17 mouse cellular contexts compared by ENCODE assay signal in genomic region chr11:72484549-72484948, GRCm38 (mm10). TPM values are rescaled to one million over a fixed set of nuclear protein-coding genes. Genes with fewer than 3 reads are reported as not detected.
DNase-seq lines count a peak whose midpoint lies in the region; ATAC-seq and TF ChIP-seq lines count a peak whose summit lies in the region.
"Had no signal": no experiment of that assay in that cellular context is flagged by ENCODE, and none has a peak within 500 bp of the region (broad histone marks: within the 10 kb centered on the region; RNA-seq: fewer than 3 reads in every experiment).

No protein-coding gene starts in this region.

- no peak for ATAC-seq in hindbrain, embryonic 11.5 days (ENCODE audit: low FRiP score)
- no peak for ATAC-seq in liver, embryonic 15.5 days (ENCODE audit: insufficient read depth)
- ATAC-seq: midbrain, embryonic 15.5 days had no signal

- 66% methylated on average over 6 of the region's 6 CpGs for WGBS in hindbrain, embryonic 10.5 days
- 64% methylated on average over 6 of the region's 6 CpGs for WGBS in hindbrain, embryonic 11.5 days
- 8% methylated on average over 6 of the region's 6 CpGs for WGBS in liver, embryonic 15.5 days (ENCODE audit: insufficient replicate concordance)

- H3K4me3 ChIP-seq in hindbrain, embryonic 10.5 days = no peak overlapping the region
- H3K4me3 ChIP-seq in hindbrain, embryonic 11.5 days (ENCODE audit: low read depth, low read length) = no peak overlapping the region
- no peak overlapping the region for H3K4me3 ChIP-seq in ES-E14 (ENCODE audit: insufficient read depth in 1 of 2, low read depth in 1 of 2, low read length in 2 of 2, poor library complexity in 1 of 2, severe bottlenecking in 1 of 2)
- no peak overlapping the region for H3K4me3 ChIP-seq in brown adipose tissue, adult 24 weeks (ENCODE audit: insufficient read depth, low read depth, low read length)
- H3K4me3 ChIP-seq in liver, embryonic 15.5 days (replicated peaks) = no peak overlapping the region
- H3K4me3 ChIP-seq: midbrain, embryonic 15.5 days had no signal

- in situ Hi-C loops in ES-E14 (cut with MboI; ENCODE audit: low sequenced_read_pairs in 2 of 2, unreplicated experiment in 2 of 2) = no loop called here

- H3K4me2 ChIP-seq in hindbrain, embryonic 11.5 days (replicated peaks; ENCODE audit: low read depth, low read length) = no peak overlapping the region
- no peak overlapping the region for H3K4me2 ChIP-seq in liver, embryonic 15.5 days
- H3K4me2 ChIP-seq: midbrain, embryonic 15.5 days had no signal

- H3K36me3 ChIP-seq in hindbrain, embryonic 10.5 days = no peaks in the 10 kb centered on the region
- no peaks in the 10 kb centered on the region for H3K36me3 ChIP-seq in hindbrain, embryonic 11.5 days (ENCODE audit: control insufficient read depth, insufficient read depth, low read length)
- H3K36me3 ChIP-seq in ES-E14 (ENCODE audit: control insufficient read depth, insufficient read depth, low read length, poor library complexity, severe bottlenecking) = no peaks in the 10 kb centered on the region
- H3K36me3 ChIP-seq in liver, embryonic 15.5 days (replicated peaks) = no peaks in the 10 kb centered on the region
- H3K36me3 ChIP-seq: midbrain, embryonic 15.5 days had no signal

- H3K9ac ChIP-seq in hindbrain, embryonic 11.5 days (ENCODE audit: low read depth, low read length) = no peak overlapping the region
- no peak overlapping the region for H3K9ac ChIP-seq in ES-E14 (ENCODE audit: insufficient read depth, low read depth, low read length, poor library complexity, severe bottlenecking)
- no peak overlapping the region for H3K9ac ChIP-seq in liver, embryonic 15.5 days
- H3K9ac ChIP-seq: midbrain, embryonic 15.5 days had no signal

- H3K27me3 ChIP-seq in hindbrain, embryonic 10.5 days (ENCODE audit: insufficient read depth, poor library complexity, severe bottlenecking) = peaks cover 32% of the 10 kb centered on the region
- H3K27me3 ChIP-seq in hindbrain, embryonic 11.5 days (ENCODE audit: control insufficient read depth, insufficient read depth, low read length) = peaks cover 16% of the 10 kb centered on the region
- H3K27me3 ChIP-seq in liver, embryonic 15.5 days = peaks cover 24% of the 10 kb centered on the region
- H3K27me3 ChIP-seq: midbrain, embryonic 15.5 days had no signal

- peaks cover 58% of the 10 kb centered on the region for H3K4me1 ChIP-seq in hindbrain, embryonic 10.5 days (replicated peaks)
- peaks cover 2% of the 10 kb centered on the region for H3K4me1 ChIP-seq in hindbrain, embryonic 11.5 days (replicated peaks; ENCODE audit: control insufficient read depth, insufficient read depth, low read length)
- H3K4me1 ChIP-seq in ES-E14 (ENCODE audit: control insufficient read depth in 2 of 2, insufficient read depth in 2 of 2, low read length in 2 of 2, poor library complexity in 1 of 2) = no peaks in the 10 kb centered on the region; a peak in 1 of 4 replicates
- peaks cover 25% of the 10 kb centered on the region for H3K4me1 ChIP-seq in brown adipose tissue, adult 24 weeks (ENCODE audit: control insufficient read depth, insufficient read depth, insufficient read length, low read length)
- peaks cover 97% of the 10 kb centered on the region for H3K4me1 ChIP-seq in liver, embryonic 15.5 days (replicated peaks)

- no peak for DNase-seq in hindbrain, embryonic 10.5 days (ENCODE audit: low spot score)
- no peak for DNase-seq in hindbrain, embryonic 11.5 days (ENCODE audit: low spot score)
- no peak for DNase-seq in ES-E14 (ENCODE audit: low read depth, low spot score)
- no peak for DNase-seq in right cerebral cortex, postnatal 25 days
- no peak for DNase-seq in left cerebral cortex, adult 9 months (ENCODE audit: low spot score in 2 of 2)
- DNase-seq: adrenal gland, postnatal 14 days; cerebellum, adult 9-10 months; embryo, embryonic 11 days; kidney, adult 11 months; lung, postnatal 4 days; thymus, adult 18-20 months had no signal

- no peaks in the 10 kb centered on the region for H3K9me3 ChIP-seq in hindbrain, embryonic 10.5 days
- no peaks in the 10 kb centered on the region for H3K9me3 ChIP-seq in hindbrain, embryonic 11.5 days (ENCODE audit: control insufficient read depth, low read length)
- H3K9me3 ChIP-seq in ES-E14 (ENCODE audit: control insufficient read depth, insufficient read depth, low read depth, low read length) = no peaks in the 10 kb centered on the region
- H3K9me3 ChIP-seq in liver, embryonic 15.5 days (replicated peaks) = no peaks in the 10 kb centered on the region
- H3K9me3 ChIP-seq: midbrain, embryonic 15.5 days had no signal

- 0 out of 2 replicates have a peak overlapping the region, but pooled peaks have one; percentile 13 for H3K27ac ChIP-seq in hindbrain, embryonic 10.5 days
- H3K27ac ChIP-seq in hindbrain, embryonic 11.5 days (ENCODE audit: low read depth, low read length) = no peak overlapping the region
- peak overlapping the region; percentile 17; the same call in 1 of the 2 replicates for H3K27ac ChIP-seq in ES-E14 (ENCODE audit: insufficient read depth, low read depth, low read length, poor library complexity, severe bottlenecking)
- peak overlapping the region; percentile 30; the same call in 1 of the 2 replicates for H3K27ac ChIP-seq in brown adipose tissue, adult 24 weeks (replicated peaks; ENCODE audit: low read depth, low read length)
- 0 out of 2 replicates have a peak overlapping the region, but pooled peaks have one; percentile 19 for H3K27ac ChIP-seq in liver, embryonic 15.5 days (replicated peaks)
- H3K27ac ChIP-seq: midbrain, embryonic 15.5 days had no signal

TF ChIP-seq in ES-E14, 5 proteins besides CTCF, POLR2A, EP300 and RAD21:
- TF ChIP-seq MAFK (IDR thresholded peaks at IDR 0.05; ENCODE audit: insufficient read depth, low read depth, low read length) (no peak), ZNF384 (IDR thresholded peaks at IDR 0.05; ENCODE audit: low read depth, low read length) (no peak), CHD2 (IDR thresholded peaks at IDR 0.05; ENCODE audit: low read depth, low read length) (no peak), ZC3H11A (IDR thresholded peaks at IDR 0.05; ENCODE audit: borderline replicate concordance, low read depth, low read length) (no peak), HCFC1 (IDR thresholded peaks at IDR 0.05; ENCODE audit: borderline replicate concordance, insufficient read depth, low read length) (no peak)

RNA-seq across cellular contexts. Expression of gene Spns2, which starts 5.2 kb away (rescaled TPM):
- 4.0 and 5.5 TPM in 2 replicates for polyA plus RNA-seq in hindbrain, embryonic 10.5 days (2016; fragmentation: Nextera tagmentation; extraction: Ambion mirVana)
- 5.3 and 6.2 TPM in 2 replicates for polyA plus RNA-seq in hindbrain, embryonic 11.5 days (2014; fragmentation: Nextera tagmentation; extraction: Ambion mirVana)
- total RNA-seq in ES-E14 (2012; rRNA removed) = 2.4 and 3.3 TPM in 2 replicates
- polyA plus RNA-seq in brown adipose tissue, adult 24 weeks (2012; ENCODE audit: insufficient read depth, insufficient read length, missing spikeins) = 3.2 and 3.5 TPM in 2 replicates
- polyA plus RNA-seq in liver, embryonic 15.5 days (2015; fragmentation: Nextera tagmentation; extraction: Ambion mirVana) = 4.1 and 5.3 TPM in 2 replicates

RNA-seq across cellular contexts. Expression of gene Mybbp1a, which starts 43.4 kb away (rescaled TPM):
- polyA plus RNA-seq in hindbrain, embryonic 10.5 days (2016; fragmentation: Nextera tagmentation; extraction: Ambion mirVana) = 148 and 215 TPM in 2 replicates
- 112 and 145 TPM in 2 replicates for polyA plus RNA-seq in hindbrain, embryonic 11.5 days (2014; fragmentation: Nextera tagmentation; extraction: Ambion mirVana)
- total RNA-seq in ES-E14 (2012; rRNA removed) = 278 and 286 TPM in 2 replicates
- 23.2 and 24.3 TPM in 2 replicates for polyA plus RNA-seq in brown adipose tissue, adult 24 weeks (2012; ENCODE audit: insufficient read depth, insufficient read length, missing spikeins)
- polyA plus RNA-seq in liver, embryonic 15.5 days (2015; fragmentation: Nextera tagmentation; extraction: Ambion mirVana) = 66.0 and 70.7 TPM in 2 replicates

RNA-seq across cellular contexts. Expression of gene Ggt6, which starts 49.2 kb away (rescaled TPM):
- polyA plus RNA-seq in hindbrain, embryonic 10.5 days (2016; fragmentation: Nextera tagmentation; extraction: Ambion mirVana) = not detected in 2 replicates
- polyA plus RNA-seq in hindbrain, embryonic 11.5 days (2014; fragmentation: Nextera tagmentation; extraction: Ambion mirVana) = not detected in 2 replicates
- total RNA-seq in ES-E14 (2012; rRNA removed) = 0.98 and 1.4 TPM in 2 replicates
- polyA plus RNA-seq in brown adipose tissue, adult 24 weeks (2012; ENCODE audit: insufficient read depth, insufficient read length, missing spikeins) = 0.99 TPM in 1 of 2 replicates, not detected in the other
- 0.32 and 0.36 TPM in 2 replicates for polyA plus RNA-seq in liver, embryonic 15.5 days (2015; fragmentation: Nextera tagmentation; extraction: Ambion mirVana)
- total RNA-seq: layer of hippocampus, postnatal 14 days; left cerebral cortex, postnatal 25 days had no signal
- polyA plus RNA-seq: heart, postnatal 0 days; midbrain, embryonic 15.5 days had no signal
